Mouse (Mus musculus) central nervous system, embryonic 14 days (tissue): Measurements from ENCODE around the gene Olfr878. TPM values are rescaled to one million over a fixed set of nuclear protein-coding genes. Genes with fewer than 3 reads are reported as not detected.

Source experiments
- polyA plus RNA-seq: library from polyadenylated mRNA; depleted of rRNA; stranded (reverse); fragments of >200 nt; gene quantifications from 2 replicates; pipeline ENCODE4 v1.2.3, GENCODE M21; 2012; rRNA removed

Gene Olfr878
- not detected in 2 replicates for polyA plus RNA-seq

DNA sequence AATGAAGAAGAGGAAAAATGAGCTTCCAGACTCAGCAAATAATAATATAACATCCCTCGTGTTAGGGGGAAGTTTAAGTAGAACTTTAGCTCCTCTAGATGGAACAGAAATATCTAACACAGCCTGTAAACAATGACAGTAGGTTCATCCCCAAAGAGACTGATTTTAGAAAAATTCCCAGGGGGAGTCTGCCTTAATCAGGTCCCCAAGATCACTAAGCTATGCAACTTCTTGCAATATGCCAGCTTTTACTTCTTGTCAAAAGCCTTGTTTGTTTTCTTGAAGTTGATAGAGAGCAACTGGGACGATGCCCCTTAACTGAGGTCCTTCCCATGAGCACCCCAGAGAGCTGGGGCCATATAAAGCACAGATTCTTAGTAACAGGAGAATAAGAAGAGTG, at the start of gene Olfr878:
TSS of gene Olfr878 (plus strand) at position 301 of the 400 bp plus-strand sequence.

DNA sequence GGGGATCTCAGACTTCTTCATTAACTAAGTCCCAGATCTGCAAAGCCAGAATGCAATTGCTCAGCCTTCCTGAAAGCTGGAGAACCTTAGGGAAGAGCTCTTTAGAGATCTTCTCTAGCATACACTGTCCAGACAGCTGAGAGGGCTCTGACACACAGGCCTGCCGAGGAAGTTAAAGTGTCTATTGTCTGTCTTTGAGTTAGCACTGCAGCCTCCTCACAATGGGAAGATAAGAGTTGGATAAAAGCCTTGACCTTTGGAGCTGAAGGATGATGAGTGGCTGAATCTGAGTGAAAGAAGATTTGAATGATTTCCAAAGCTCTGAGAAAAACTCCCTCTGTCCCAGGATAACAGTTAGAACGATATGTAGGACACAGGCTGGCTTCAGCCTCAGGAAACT, 21.0 kb upstream of the Olfr878 start, which contains the start of gene Olfr145:
TSS of gene Olfr145 (plus strand) at position 64 of the 400 bp plus-strand sequence.

Other genes with a start within 250 kb of the Olfr878 start
- 2.7 and 9.2 TPM in 2 replicates for gene Panx3, start 248.6 kb upstream of the Olfr878 start, polyA plus RNA-seq
- not detected in 2 replicates for gene Olfr160, start 201.6 kb upstream of the Olfr878 start, polyA plus RNA-seq
- gene Olfr874, start 172.7 kb upstream of the Olfr878 start, polyA plus RNA-seq = not detected in 2 replicates
- gene Olfr875, start 146.0 kb upstream of the Olfr878 start, polyA plus RNA-seq = 0.11 TPM in 1 of 2 replicates, not detected in the other
- gene Olfr876, start 114.8 kb upstream of the Olfr878 start, polyA plus RNA-seq = not detected in 2 replicates
- gene Olfr877, start 63.6 kb upstream of the Olfr878 start, polyA plus RNA-seq = not detected in 2 replicates
- gene Olfr145, start 21.1 kb upstream of the Olfr878 start, polyA plus RNA-seq = not detected in 2 replicates
- not detected in 2 replicates for gene Olfr881, start 74.0 kb downstream of the Olfr878 start, polyA plus RNA-seq
- not detected in 2 replicates for gene Olfr883, start 108.0 kb downstream of the Olfr878 start, polyA plus RNA-seq
- gene Olfr884, start 128.7 kb downstream of the Olfr878 start, polyA plus RNA-seq = not detected in 2 replicates
- not detected in 2 replicates for gene Olfr885, start 143.5 kb downstream of the Olfr878 start, polyA plus RNA-seq
- gene Olfr887, start 166.2 kb downstream of the Olfr878 start, polyA plus RNA-seq = not detected in 2 replicates
- gene Olfr888, start 190.3 kb downstream of the Olfr878 start, polyA plus RNA-seq = not detected in 2 replicates
- not detected in 2 replicates for gene Olfr889, start 197.4 kb downstream of the Olfr878 start, polyA plus RNA-seq
- not detected in 2 replicates for gene Olfr890, start 224.7 kb downstream of the Olfr878 start, polyA plus RNA-seq